Mouse (Mus musculus) testis, adult 2 months (tissue): ENCODE measurements at regions not wholly inside any gene's neighbourhood (a gene's known extent, or its start where the extent isn't known, plus 50 kb on each side); places are given as distances from the start of the nearest gene placed in this dataset.

Experiments used
- CTCF ChIP-seq: fragments of 200-500 bp; IDR thresholded peaks from 2 replicates; pipeline ENCODE4 v1.5.1; 2012; ENCODE audit warnings: low read depth, mild to moderate bottlenecking, inconsistent platforms, low read length, moderate library complexity; ENCODE audit not compliant: control insufficient read depth, insufficient read depth, insufficient replicate concordance
- POLR2A ChIP-seq: fragments of 200-500 bp; IDR thresholded peaks from 2 replicates; pipeline ENCODE4 v1.6.1; 2012; ENCODE audit warnings: low read depth, mild to moderate bottlenecking, inconsistent platforms, low read length, moderate library complexity; ENCODE audit not compliant: control insufficient read depth

DNA sequence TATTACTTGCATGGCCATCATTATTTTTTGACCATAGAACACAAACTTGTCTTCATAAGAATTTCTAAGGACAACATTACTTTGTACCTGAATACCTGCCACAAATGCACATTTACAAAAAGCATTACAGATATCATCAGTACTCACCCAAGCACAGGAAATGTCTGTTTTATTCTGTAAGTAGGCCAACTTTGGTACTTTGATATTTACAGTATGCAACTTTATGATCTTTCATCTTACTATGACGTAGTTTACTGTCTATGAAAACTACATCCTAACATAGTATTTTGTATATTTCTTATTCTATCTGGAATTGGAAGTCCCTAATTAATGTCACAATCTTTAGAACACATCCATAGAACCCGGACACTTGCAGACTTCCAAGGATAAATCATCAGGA lies 282.2 kb upstream of the Egfl6 start:
- TF ChIP-seq POLR2A (no peak), CTCF (no peak)
